Mouse (Mus musculus) embryo, embryonic 11 days (tissue): ENCODE measurements around the gene Zfp646.
A peak's percentile ranks its signal among the peaks of the same experiment; 100 is the strongest.
"Not testable (repeated sequence)": the region's sequence is repeated elsewhere in the genome, so short reads cannot be mapped to it uniquely, and the experiment has no call there.

Experiments
- DNase-seq: peaks from one replicate; pipeline ENCODE4 v3.0.0-alpha.2; 2015

Zfp646 gene

GRCm38 (mm10) chr7:127885951-127886350, 9.9 kb downstream of the Zfp646 start:
- DNase-seq, result no peak

GRCm38 (mm10) chr7:127886551-127886950, 10.5 kb downstream of the Zfp646 start:
- DNase-seq, result no peak

- DNase-seq, result no peak
Observed at GRCm38 (mm10) chr7:127887191-127887590, 11.2 kb downstream of the Zfp646 start.

- DNase-seq, result no peak
Observed at GRCm38 (mm10) chr7:127887781-127888180, 11.8 kb downstream of the Zfp646 start.

- no peak for DNase-seq
Observed at GRCm38 (mm10) chr7:127888821-127889220, 12.8 kb downstream of the Zfp646 start.

- no peak for DNase-seq
Observed at GRCm38 (mm10) chr7:127890798-127891197, 14.8 kb downstream of the Zfp646 start, which contains the start of gene Prss53. Prss53 (minus strand) TSS chr7:127890970.

GRCm38 (mm10) chr7:127894480-127894879, 18.5 kb downstream of the Zfp646 start:
- DNase-seq, result no peak

- peak; percentile 95 for DNase-seq
Observed at GRCm38 (mm10) chr7:127895442-127895841, 19.4 kb downstream of the Zfp646 start, which contains the start of the genes Gm21974 and Vkorc1. Gm21974 (minus strand) TSS chr7:127895454. Vkorc1 (minus strand) TSS chr7:127895617.

- DNase-seq, result not testable (repeated sequence)
Observed at GRCm38 (mm10) chr7:127895891-127896290, 19.9 kb downstream of the Zfp646 start.

GRCm38 (mm10) chr7:127896384-127896783, 20.4 kb downstream of the Zfp646 start:
- peak; percentile 64 for DNase-seq

- DNase-seq, result no peak
Observed at GRCm38 (mm10) chr7:127897542-127897941, 21.5 kb downstream of the Zfp646 start.

GRCm38 (mm10) chr7:127898179-127898956, 22.3 kb downstream of the Zfp646 start:
- DNase-seq, result no peak

- DNase-seq, result no peak
Observed at GRCm38 (mm10) chr7:127899997-127900396, 24.0 kb downstream of the Zfp646 start.

GRCm38 (mm10) chr7:127901772-127902171, 25.8 kb downstream of the Zfp646 start:
- no peak for DNase-seq

- DNase-seq, result peak; percentile 92
Observed at GRCm38 (mm10) chr7:127903971-127904796, 28.2 kb downstream of the Zfp646 start, which contains the start of gene Bckdk. Bckdk (plus strand) TSS chr7:127904082.

GRCm38 (mm10) chr7:127907939-127908338, 31.9 kb downstream of the Zfp646 start:
- DNase-seq, result no peak

GRCm38 (mm10) chr7:127908656-127909055, 32.6 kb downstream of the Zfp646 start:
- no peak for DNase-seq

- DNase-seq, result peak; percentile 96
Observed at GRCm38 (mm10) chr7:127912190-127912871, 36.3 kb downstream of the Zfp646 start, which contains the start of gene Kat8. Kat8 (plus strand) TSS chr7:127912516.

GRCm38 (mm10) chr7:127912938-127913337, 36.9 kb downstream of the Zfp646 start:
- no peak for DNase-seq

- no peak for DNase-seq
Observed at GRCm38 (mm10) chr7:127915293-127915692, 39.3 kb downstream of the Zfp646 start.

- peak; percentile 49 for DNase-seq
Observed at GRCm38 (mm10) chr7:127918203-127918602, 42.2 kb downstream of the Zfp646 start.

GRCm38 (mm10) chr7:127919290-127919689, 43.3 kb downstream of the Zfp646 start:
- DNase-seq, result no peak

- no peak for DNase-seq
Observed at GRCm38 (mm10) chr7:127921516-127921915, 45.5 kb downstream of the Zfp646 start.
